Comparison of ENCODE assay signal across 10 mouse cellular contexts in genomic region chr11:119939073-119939710, GRCm38 (mm10). TPM values are rescaled to one million over a fixed set of nuclear protein-coding genes. Genes with fewer than 3 reads are reported as not detected.
A peak's percentile ranks its signal among the peaks of the same experiment; 100 is the strongest.
DNase-seq lines count a peak whose midpoint lies in the region; ATAC-seq and TF ChIP-seq lines count a peak whose summit lies in the region.
"Had no signal": no experiment of that assay in that cellular context is flagged by ENCODE, and none has a peak within 500 bp of the region (broad histone marks: within the 10 kb centered on the region; RNA-seq: fewer than 3 reads in every experiment).

No protein-coding gene starts in this region.

- no peak overlapping the region for H3K27ac ChIP-seq in hindbrain, embryonic 12.5 days
- H3K27ac ChIP-seq in hindbrain, postnatal 0 days = no peak overlapping the region
- no peak overlapping the region for H3K27ac ChIP-seq in embryonic facial prominence, embryonic 14.5 days (replicated peaks; ENCODE audit: low read depth, low read length)
- H3K27ac ChIP-seq in kidney, embryonic 14.5 days (ENCODE audit: low read depth, low read length) = peak overlapping the region; percentile 76
- H3K27ac ChIP-seq in liver, embryonic 16.5 days (ENCODE audit: low read length) = peak overlapping the region; percentile 72
- H3K27ac ChIP-seq in thymus, adult 2 months (ENCODE audit: control insufficient read depth, insufficient read depth, low read length) = no peak overlapping the region
- H3K27ac ChIP-seq: lung, embryonic 15.5 days had no signal

- H3K4me1 ChIP-seq in hindbrain, embryonic 12.5 days = peaks cover 64% of the 10 kb centered on the region
- H3K4me1 ChIP-seq in hindbrain, postnatal 0 days (ENCODE audit: insufficient read depth, low read length) = peaks cover 30% of the 10 kb centered on the region
- H3K4me1 ChIP-seq in embryonic facial prominence, embryonic 14.5 days (ENCODE audit: control insufficient read depth, insufficient read depth, low read length) = peaks cover 46% of the 10 kb centered on the region
- H3K4me1 ChIP-seq in kidney, embryonic 14.5 days (ENCODE audit: control insufficient read depth, insufficient read depth, low read length) = peaks cover 53% of the 10 kb centered on the region
- H3K4me1 ChIP-seq in liver, embryonic 16.5 days (ENCODE audit: control insufficient read depth, low read depth, low read length) = peaks cover 45% of the 10 kb centered on the region
- peaks cover 52% of the 10 kb centered on the region for H3K4me1 ChIP-seq in thymus, adult 2 months (replicated peaks; ENCODE audit: control insufficient read depth, insufficient read depth, low read length)

- no peaks in the 10 kb centered on the region for H3K36me3 ChIP-seq in hindbrain, embryonic 12.5 days
- H3K36me3 ChIP-seq in hindbrain, postnatal 0 days (ENCODE audit: insufficient read depth, low read length) = no peaks in the 10 kb centered on the region
- H3K36me3 ChIP-seq in embryonic facial prominence, embryonic 14.5 days (ENCODE audit: control insufficient read depth, insufficient read depth, low read length) = no peaks in the 10 kb centered on the region
- no peaks in the 10 kb centered on the region; the same call in 1 of the 2 replicates for H3K36me3 ChIP-seq in kidney, embryonic 14.5 days (ENCODE audit: control insufficient read depth, insufficient read depth, low read length)
- H3K36me3 ChIP-seq in liver, embryonic 16.5 days (ENCODE audit: control insufficient read depth, insufficient read depth) = no peaks in the 10 kb centered on the region
- H3K36me3 ChIP-seq in thymus, adult 2 months (ENCODE audit: control insufficient read depth, insufficient read depth, low read length) = no peaks in the 10 kb centered on the region
- H3K36me3 ChIP-seq: lung, embryonic 15.5 days had no signal

- 53% methylated on average over 8 of the region's 8 CpGs for whole genome bisulfite sequencing in hindbrain, embryonic 12.5 days
- 50% methylated on average over 8 of the region's 8 CpGs for WGBS in hindbrain, postnatal 0 days
- 52% methylated on average over 8 of the region's 8 CpGs for WGBS in embryonic facial prominence, embryonic 14.5 days
- 49% methylated on average over 8 of the region's 8 CpGs for WGBS in kidney, embryonic 14.5 days
- WGBS in liver, embryonic 16.5 days (ENCODE audit: insufficient replicate concordance) = 58% methylated on average over 8 of the region's 8 CpGs
- WGBS in thymus, adult 2 months = 59% methylated on average over 8 of the region's 8 CpGs

- TF ChIP-seq POLR2A in thymus, adult 2 months (IDR thresholded peaks at IDR 0.05; ENCODE audit: control insufficient read depth, extremely low read depth, insufficient read depth, low read length, poor library complexity) = no peak

- TF ChIP-seq CTCF in hindbrain, postnatal 0 days (IDR thresholded peaks at IDR 0.05; ENCODE audit: low read depth) = no peak
- TF ChIP-seq CTCF in thymus, adult 2 months (IDR thresholded peaks at IDR 0.05; ENCODE audit: borderline replicate concordance, control insufficient read depth, extremely low read depth, insufficient read depth, low read length, poor library complexity) = no peak

- H3K4me3 ChIP-seq in hindbrain, embryonic 12.5 days = no peak overlapping the region
- no peak overlapping the region for H3K4me3 ChIP-seq in hindbrain, postnatal 0 days (ENCODE audit: low read length)
- no peak overlapping the region for H3K4me3 ChIP-seq in embryonic facial prominence, embryonic 14.5 days (ENCODE audit: low read depth, low read length)
- no peak overlapping the region for H3K4me3 ChIP-seq in kidney, embryonic 14.5 days (ENCODE audit: low read length)
- no peak overlapping the region for H3K4me3 ChIP-seq in liver, embryonic 16.5 days (ENCODE audit: low read depth, low read length)
- H3K4me3 ChIP-seq in thymus, adult 2 months (ENCODE audit: control insufficient read depth, insufficient read depth, low read length) = no peak overlapping the region
- H3K4me3 ChIP-seq: lung, embryonic 15.5 days had no signal

- H3K9me3 ChIP-seq in hindbrain, embryonic 12.5 days (replicated peaks) = no peaks in the 10 kb centered on the region
- no peaks in the 10 kb centered on the region for H3K9me3 ChIP-seq in hindbrain, postnatal 0 days (ENCODE audit: low read length)
- no peaks in the 10 kb centered on the region for H3K9me3 ChIP-seq in embryonic facial prominence, embryonic 14.5 days (ENCODE audit: control insufficient read depth, low read length)
- H3K9me3 ChIP-seq in kidney, embryonic 14.5 days (ENCODE audit: control insufficient read depth, low read length) = no peaks in the 10 kb centered on the region
- no peaks in the 10 kb centered on the region for H3K9me3 ChIP-seq in liver, embryonic 16.5 days (replicated peaks; ENCODE audit: control insufficient read depth, low read length)
- H3K9me3 ChIP-seq: lung, embryonic 15.5 days had no signal

- H3K27me3 ChIP-seq in hindbrain, embryonic 12.5 days = peaks cover 21% of the 10 kb centered on the region
- H3K27me3 ChIP-seq in hindbrain, postnatal 0 days (ENCODE audit: insufficient read depth, low read length) = no peaks in the 10 kb centered on the region
- no peaks in the 10 kb centered on the region for H3K27me3 ChIP-seq in embryonic facial prominence, embryonic 14.5 days (replicated peaks; ENCODE audit: control insufficient read depth, insufficient read depth, low read length)
- no peaks in the 10 kb centered on the region for H3K27me3 ChIP-seq in kidney, embryonic 14.5 days (ENCODE audit: control insufficient read depth, insufficient read depth, low read length)
- peaks cover 29% of the 10 kb centered on the region for H3K27me3 ChIP-seq in liver, embryonic 16.5 days (ENCODE audit: control insufficient read depth, insufficient read depth, low read depth, low read length)
- no peaks in the 10 kb centered on the region for H3K27me3 ChIP-seq in thymus, adult 2 months (ENCODE audit: control insufficient read depth, insufficient read depth, low read length)
- H3K27me3 ChIP-seq: lung, embryonic 15.5 days had no signal

- H3K9ac ChIP-seq in hindbrain, embryonic 12.5 days = peak overlapping the region; percentile 10; the same call in 1 of the 2 replicates
- no peak overlapping the region for H3K9ac ChIP-seq in hindbrain, postnatal 0 days (replicated peaks; ENCODE audit: low read length)
- 0 out of 2 replicates have a peak overlapping the region, but pooled peaks have one; percentile 15 for H3K9ac ChIP-seq in embryonic facial prominence, embryonic 14.5 days (ENCODE audit: low read depth, low read length)
- H3K9ac ChIP-seq in kidney, embryonic 14.5 days (ENCODE audit: low read depth, low read length) = peak overlapping the region; percentile 29
- no peak overlapping the region for H3K9ac ChIP-seq in liver, embryonic 16.5 days (ENCODE audit: low read depth, low read length)
- H3K9ac ChIP-seq: lung, embryonic 15.5 days had no signal

- DNase-seq in hindbrain, postnatal 0 days (ENCODE audit: low spot score) = no peak
- no peak for DNase-seq in embryonic facial prominence, embryonic 14.5 days (ENCODE audit: low spot score)
- no peak for DNase-seq in B cell, adult 2 months
- DNase-seq in thymus, adult 2 months = no peak
- DNase-seq in embryo, embryonic 9.5 days (ENCODE audit: extremely low spot score) = no peak

- no peak for ATAC-seq in hindbrain, embryonic 12.5 days (ENCODE audit: low FRiP score)
- no peak for ATAC-seq in hindbrain, postnatal 0 days
- ATAC-seq in embryonic facial prominence, embryonic 14.5 days (ENCODE audit: low read depth) = no peak
- ATAC-seq in kidney, embryonic 14.5 days (ENCODE audit: low FRiP score, low TSS enrichment) = no peak
- ATAC-seq in liver, embryonic 16.5 days (ENCODE audit: low read depth) = no peak
- ATAC-seq: CD4-positive, CD25-positive, alpha-beta regulatory T cell, adult 4 months had no signal

- no peak overlapping the region for H3K4me2 ChIP-seq in hindbrain, embryonic 12.5 days (replicated peaks)
- no peak overlapping the region for H3K4me2 ChIP-seq in hindbrain, postnatal 0 days (ENCODE audit: low read depth, low read length)
- H3K4me2 ChIP-seq in embryonic facial prominence, embryonic 14.5 days (ENCODE audit: low read depth, low read length) = no peak overlapping the region
- H3K4me2 ChIP-seq in kidney, embryonic 14.5 days (replicated peaks; ENCODE audit: low read depth, low read length) = no peak overlapping the region
- no peak overlapping the region for H3K4me2 ChIP-seq in liver, embryonic 16.5 days (ENCODE audit: low read depth, low read length)
- H3K4me2 ChIP-seq: lung, embryonic 15.5 days had no signal

RNA-seq across cellular contexts. Expression of gene Baiap2, which starts 3.4 kb away (rescaled TPM):
- 10.6 TPM in 2 replicates for polyA plus RNA-seq in hindbrain, embryonic 12.5 days (2016; fragmentation: Nextera tagmentation; extraction: Ambion mirVana)
- 45.9 and 62.4 TPM in 2 replicates for total RNA-seq in hindbrain, postnatal 0 days (2014; rRNA removed)
- polyA plus RNA-seq in hindbrain, postnatal 0 days (2015; fragmentation: Nextera tagmentation; extraction: Ambion mirVana) = 30.8 and 31.5 TPM in 2 replicates
- polyA plus RNA-seq in embryonic facial prominence, embryonic 14.5 days (2014; fragmentation: Nextera tagmentation; extraction: Ambion mirVana) = 22.1 and 26.5 TPM in 2 replicates
- 15.7 and 18.2 TPM in 2 replicates for polyA plus RNA-seq in kidney, embryonic 14.5 days (2014; fragmentation: Nextera tagmentation; extraction: Ambion mirVana)
- polyA plus RNA-seq in liver, embryonic 16.5 days (2015; fragmentation: Nextera tagmentation; extraction: Ambion mirVana) = 8.1 and 10.1 TPM in 2 replicates
- 53.7 and 59.8 TPM in 2 replicates for polyA plus RNA-seq in thymus, adult 2 months (2012; rRNA removed)

RNA-seq across cellular contexts. Expression of gene Chmp6, which starts 26.0 kb away (rescaled TPM):
- 91.7 and 99.3 TPM in 2 replicates for polyA plus RNA-seq in hindbrain, embryonic 12.5 days (2016; fragmentation: Nextera tagmentation; extraction: Ambion mirVana)
- 102 and 117 TPM in 2 replicates for total RNA-seq in hindbrain, postnatal 0 days (2014; rRNA removed)
- polyA plus RNA-seq in hindbrain, postnatal 0 days (2015; fragmentation: Nextera tagmentation; extraction: Ambion mirVana) = 115 and 118 TPM in 2 replicates
- polyA plus RNA-seq in embryonic facial prominence, embryonic 14.5 days (2014; fragmentation: Nextera tagmentation; extraction: Ambion mirVana) = 77.9 and 89.3 TPM in 2 replicates
- 87.1 and 94.0 TPM in 2 replicates for polyA plus RNA-seq in kidney, embryonic 14.5 days (2014; fragmentation: Nextera tagmentation; extraction: Ambion mirVana)
- polyA plus RNA-seq in liver, embryonic 16.5 days (2015; fragmentation: Nextera tagmentation; extraction: Ambion mirVana) = 23.5 and 25.4 TPM in 2 replicates
- polyA plus RNA-seq in thymus, adult 2 months (2012; rRNA removed) = 59.2 and 59.7 TPM in 2 replicates

Comparison
In these comparisons a context has a peak if more than half of its experiments do, and no peak if none do; other contexts are left out.
1. H3K9ac ChIP-seq: peak in hindbrain, embryonic 12.5 days (single experiment), embryonic facial prominence, embryonic 14.5 days (single experiment) and kidney, embryonic 14.5 days (single experiment); none in hindbrain, postnatal 0 days (single experiment) and liver, embryonic 16.5 days (single experiment).
2. H3K27ac ChIP-seq: peak in kidney, embryonic 14.5 days (single experiment) and liver, embryonic 16.5 days (single experiment); none in hindbrain, embryonic 12.5 days (single experiment), hindbrain, postnatal 0 days (single experiment), embryonic facial prominence, embryonic 14.5 days (single experiment) and thymus, adult 2 months (single experiment).